Mouse (Mus musculus) E14TG2a.4 (cell line): ENCODE measurements around the gene Shc3.
A peak's percentile ranks its signal among the peaks of the same experiment; 100 is the strongest.

Source experiments
- H3K27me3 ChIP-seq: 2 replicates; pipeline ENCODE4 v1.6.1; 2014; ENCODE audit warnings: low read length, control low read depth; ENCODE audit not compliant: insufficient read depth
- H3K36me3 ChIP-seq: 2 replicates; pipeline ENCODE4 v1.6.1; 2014; ENCODE audit warnings: low read length, control low read depth; ENCODE audit not compliant: insufficient read depth
- H3K4me1 ChIP-seq: replicated peaks from 2 replicates; pipeline ENCODE4 v1.6.1; 2014; ENCODE audit warnings: low read depth, low read length, control low read depth
- H3K4me3 ChIP-seq: replicated peaks from 2 replicates; pipeline ENCODE4 v1.5.1; 2014; ENCODE audit warnings: mild to moderate bottlenecking, low read length
- H3K9me3 ChIP-seq: 2 replicates; pipeline ENCODE4 v1.6.1; 2014; ENCODE audit warnings: low read length, control low read depth
- CTCF ChIP-seq: conservative IDR thresholded peaks from 2 replicates; pipeline ENCODE4 v1.5.1; 2014; ENCODE audit warnings: low read length
- NANOG ChIP-seq: IDR thresholded peaks from 2 replicates; pipeline ENCODE4 v1.6.1; 2014; ENCODE audit warnings: borderline replicate concordance, low read length, mixed read lengths
- POU5F1 ChIP-seq: IDR thresholded peaks from 2 replicates; pipeline ENCODE4 v1.6.1; 2014; ENCODE audit warnings: low read length, borderline replicate concordance

Gene Shc3

DNA sequence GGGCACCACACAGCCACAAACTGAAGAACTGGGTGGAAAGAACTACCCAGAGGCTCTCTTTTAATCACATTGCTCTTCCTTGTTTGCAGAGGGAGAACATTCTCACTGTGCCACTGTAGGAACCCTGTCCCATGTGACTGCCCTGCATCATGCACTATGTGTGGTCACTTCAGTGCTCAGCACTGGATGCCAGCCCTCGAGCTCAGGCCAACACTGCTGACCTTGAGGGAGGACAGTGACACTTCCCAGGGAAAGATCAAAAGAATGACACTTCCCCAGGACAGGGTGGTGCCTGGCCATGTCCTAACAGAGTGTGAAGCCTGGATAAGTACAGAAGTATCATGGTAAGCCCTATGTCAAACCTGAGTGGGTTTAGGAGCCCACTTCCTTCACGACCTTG, 13.0 kb upstream of the Shc3 start:
- Histone ChIP-seq H3K4me1 (peaks cover 14% of the 10 kb centered on the region), H3K27me3 (0 out of 2 replicates have a peak, but pooled peaks cover 5% of the 10 kb centered on the region), H3K36me3 (no peaks in the 10 kb centered on the region), H3K9me3 (peaks cover 5% of the 10 kb centered on the region; the same call in 1 of the 2 replicates), H3K4me3 (no peak overlapping the region)
- TF ChIP-seq CTCF (no peak), POU5F1 (no peak), NANOG (no peak)

DNA sequence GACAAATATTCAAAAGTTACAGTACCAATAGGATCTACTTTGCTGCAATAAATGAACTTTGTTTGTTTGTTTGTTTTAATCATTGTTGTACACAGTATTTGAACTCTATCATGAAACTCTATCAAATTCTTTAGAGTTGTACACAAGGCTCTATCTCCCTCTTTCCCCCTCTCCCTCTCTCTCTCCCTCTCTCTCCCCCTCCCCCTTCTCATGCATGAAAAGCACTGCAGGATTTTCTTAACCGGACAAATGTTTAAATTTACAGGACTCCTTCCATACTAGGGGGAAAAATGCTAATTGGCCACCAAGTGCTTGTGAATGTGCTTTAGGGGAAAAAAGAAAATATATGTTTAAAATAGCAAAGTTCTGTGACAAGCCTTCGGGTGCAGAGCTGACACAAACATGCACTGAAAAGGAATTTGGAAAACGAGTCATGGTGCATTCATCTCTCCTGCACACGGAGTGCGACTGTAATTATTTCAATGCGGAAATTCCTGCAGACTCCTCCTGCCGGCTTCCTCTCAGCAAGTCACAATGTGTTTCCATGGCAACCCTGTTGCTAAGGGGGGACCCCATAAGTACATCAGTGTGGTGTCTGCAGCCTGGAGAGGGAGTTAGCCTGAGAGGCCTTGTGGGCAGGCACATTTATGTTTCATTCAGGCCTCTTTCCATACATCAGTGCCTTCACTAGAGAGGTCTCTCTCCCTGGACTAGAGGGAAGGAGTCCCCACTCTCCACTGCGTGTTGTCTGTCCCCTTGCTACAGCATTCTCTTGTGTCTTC, 11.2 kb upstream of the Shc3 start:
- H3K9me3 ChIP-seq: peaks cover under 1% of the 10 kb centered on the region; the same call in 1 of the 2 replicates
- no peak for TF ChIP-seq NANOG
- no peak for TF ChIP-seq POU5F1
- no peak for TF ChIP-seq CTCF
- H3K27me3 ChIP-seq: 0 out of 2 replicates have a peak, but pooled peaks cover 5% of the 10 kb centered on the region
- no peaks in the 10 kb centered on the region for H3K36me3 ChIP-seq
- H3K4me1 ChIP-seq: peaks cover 14% of the 10 kb centered on the region
- no peak overlapping the region for H3K4me3 ChIP-seq

DNA sequence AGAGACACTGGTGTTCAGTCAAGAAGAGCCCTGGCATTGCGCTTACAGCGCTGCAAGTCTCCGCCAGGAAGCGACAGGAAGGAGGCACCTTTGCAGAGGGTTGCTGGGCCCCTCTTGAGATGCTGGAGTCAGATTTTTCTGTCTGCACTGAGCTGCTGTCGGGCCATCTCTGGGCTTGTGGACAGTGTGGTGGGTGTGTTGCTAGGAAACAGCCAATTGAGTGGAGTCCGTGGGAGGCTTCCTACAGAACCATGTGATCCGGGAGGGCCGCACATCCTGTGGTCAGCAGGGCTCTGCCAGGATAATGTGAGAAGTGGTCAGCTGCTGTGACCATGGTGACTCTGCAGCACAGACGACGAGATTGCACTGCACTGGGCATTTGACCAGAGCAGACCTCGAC, 4.6 kb upstream of the Shc3 start:
- H3K9me3 ChIP-seq: peaks cover 15% of the 10 kb centered on the region
- H3K27me3 ChIP-seq: peaks cover 23% of the 10 kb centered on the region
- H3K4me3 ChIP-seq: no peak overlapping the region
- H3K4me1 ChIP-seq: peaks cover 23% of the 10 kb centered on the region
- no peak for TF ChIP-seq NANOG
- TF ChIP-seq POU5F1: no peak
- TF ChIP-seq CTCF: no peak
- no peaks in the 10 kb centered on the region for H3K36me3 ChIP-seq

DNA sequence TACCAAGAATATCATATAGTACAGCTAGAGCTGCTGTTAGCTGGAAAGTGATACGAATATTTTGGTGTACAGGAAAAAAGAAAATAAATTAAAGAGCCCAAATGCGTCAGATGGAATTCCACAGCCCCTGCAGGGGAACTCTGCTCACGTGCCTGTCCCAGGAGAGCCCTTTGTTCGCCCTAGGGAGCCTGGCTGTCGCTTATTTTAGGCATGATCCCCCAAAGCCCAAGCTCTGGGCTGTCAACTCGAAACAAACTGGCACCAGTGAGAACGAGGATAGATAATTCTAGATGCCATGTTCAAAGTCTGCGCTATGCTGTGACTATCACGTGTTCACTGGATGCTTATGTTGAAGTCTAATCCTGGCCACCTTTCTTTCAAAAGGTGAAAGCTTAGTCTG, 892 bp upstream of the Shc3 start:
- Histone ChIP-seq H3K27me3 (peaks cover 56% of the 10 kb centered on the region), H3K4me1 (peaks cover 42% of the 10 kb centered on the region), H3K4me3 (0 out of 2 replicates have a peak overlapping the region, but pooled peaks have one; percentile 73), H3K36me3 (no peaks in the 10 kb centered on the region), H3K9me3 (peaks cover 15% of the 10 kb centered on the region)
- no peak for TF ChIP-seq POU5F1
- TF ChIP-seq NANOG: no peak
- TF ChIP-seq CTCF: no peak

DNA sequence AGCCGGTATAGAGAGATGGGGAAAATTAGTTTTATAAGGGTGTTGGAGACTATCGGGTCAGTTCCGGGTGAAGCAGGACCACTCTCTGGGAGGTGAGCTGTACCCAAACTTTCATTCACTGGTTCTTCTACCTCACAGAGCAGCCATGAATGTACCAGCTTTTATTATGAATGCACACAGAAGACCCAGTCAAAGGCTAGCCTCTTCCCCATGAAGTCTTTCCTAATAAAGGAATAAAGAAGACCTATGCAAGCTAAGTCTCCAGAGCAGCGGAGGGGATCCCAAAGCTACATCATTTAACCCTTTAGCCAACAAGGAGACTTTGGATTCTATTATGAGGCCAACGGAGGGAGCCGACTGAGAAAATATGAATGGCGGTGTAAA, 458 bp upstream of the Shc3 start:
- peaks cover 42% of the 10 kb centered on the region for H3K4me1 ChIP-seq
- no peaks in the 10 kb centered on the region for H3K36me3 ChIP-seq
- H3K9me3 ChIP-seq: peaks cover 15% of the 10 kb centered on the region
- H3K4me3 ChIP-seq: peak overlapping the region; percentile 73
- no peak for TF ChIP-seq POU5F1
- no peak for TF ChIP-seq CTCF
- no peak for TF ChIP-seq NANOG
- peaks cover 60% of the 10 kb centered on the region for H3K27me3 ChIP-seq

DNA sequence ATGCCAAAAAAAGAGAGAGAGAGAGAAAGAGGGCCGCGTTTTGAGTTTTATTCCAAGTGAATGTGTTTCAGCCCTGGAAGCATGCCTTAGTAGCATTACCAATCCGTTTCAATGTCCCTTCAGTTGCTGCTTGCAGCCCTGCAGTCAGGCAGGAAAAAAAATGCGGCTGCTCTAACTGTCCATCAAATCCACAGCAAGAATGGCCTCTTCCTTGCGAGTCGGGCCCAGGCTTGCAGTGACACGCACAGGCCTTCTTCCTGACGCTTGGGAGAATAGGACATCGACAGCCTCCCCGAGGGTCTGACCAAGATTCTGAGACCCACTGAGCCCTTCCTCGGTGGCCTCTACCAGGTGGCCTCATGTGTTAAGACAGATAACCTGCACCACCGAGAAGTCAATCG, 718 bp downstream of the Shc3 start:
- TF ChIP-seq CTCF (no peak), NANOG (no peak), POU5F1 (no peak)
- H3K4me3 ChIP-seq: peak overlapping the region; percentile 73

DNA sequence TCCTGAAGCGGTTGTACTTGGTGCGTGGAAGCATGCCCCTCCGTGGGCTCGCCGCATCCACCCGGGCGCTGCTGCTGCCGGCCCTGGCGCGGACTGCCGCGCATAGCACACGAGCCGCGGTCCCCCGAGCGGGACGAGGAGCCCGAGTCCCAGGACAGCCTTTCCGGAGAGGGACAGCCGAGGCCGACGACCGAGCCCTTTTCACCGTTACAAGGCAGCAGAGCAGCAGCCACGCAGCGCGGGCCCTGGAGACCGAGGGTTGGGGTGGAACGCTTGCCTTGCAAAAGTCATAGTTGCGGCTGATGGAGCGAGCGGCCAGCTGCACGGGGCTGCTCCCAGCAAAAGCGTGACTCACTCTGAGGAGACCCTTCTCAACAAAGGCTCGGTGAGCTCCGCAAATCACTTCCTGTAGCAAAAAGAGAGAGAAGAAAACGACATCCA, 1.8 kb downstream of the Shc3 start:
- Histone ChIP-seq H3K9me3 (peaks cover under 1% of the 10 kb centered on the region), H3K36me3 (no peaks in the 10 kb centered on the region), H3K4me1 (peaks cover 33% of the 10 kb centered on the region), H3K27me3 (peaks cover 70% of the 10 kb centered on the region), H3K4me3 (peak overlapping the region; percentile 72)
- TF ChIP-seq POU5F1: no peak
- TF ChIP-seq CTCF: no peak
- TF ChIP-seq NANOG: no peak

More for the DNA sequence above, 718 bp downstream of the Shc3 start:
- H3K36me3 ChIP-seq: no peaks in the 10 kb centered on the region
- H3K4me1 ChIP-seq: peaks cover 33% of the 10 kb centered on the region
- H3K27me3 ChIP-seq: peaks cover 70% of the 10 kb centered on the region
- H3K9me3 ChIP-seq: peaks cover 11% of the 10 kb centered on the region

DNA sequence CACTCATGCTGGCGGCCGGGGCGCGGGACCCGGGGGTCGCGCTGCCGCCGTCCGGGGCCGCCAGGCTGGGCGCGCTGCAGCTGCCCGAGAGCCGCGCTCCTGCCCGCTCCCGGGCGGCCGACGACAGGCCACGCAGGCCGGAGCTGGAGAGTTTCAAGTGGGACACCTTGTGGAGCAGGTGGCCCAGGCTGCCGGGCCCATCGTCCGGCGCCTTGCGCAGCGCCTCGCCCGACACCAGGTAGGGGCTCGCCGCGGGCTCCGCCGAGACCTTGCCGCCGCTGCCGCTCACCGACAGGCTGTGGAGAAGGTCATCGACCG, 2.2 kb downstream of the Shc3 start:
- Histone ChIP-seq H3K27me3 (peaks cover 70% of the 10 kb centered on the region), H3K36me3 (no peaks in the 10 kb centered on the region), H3K9me3 (no peaks in the 10 kb centered on the region), H3K4me3 (peak overlapping the region; percentile 72), H3K4me1 (peaks cover 33% of the 10 kb centered on the region)
- TF ChIP-seq POU5F1 (no peak), NANOG (no peak), CTCF (no peak)
